Mouse (Mus musculus): ENCODE results near the gene Slc19a1. TPM values are rescaled to one million over a fixed set of nuclear protein-coding genes. Genes with fewer than 3 reads are reported as not detected.
A peak's percentile ranks its signal among the peaks of the same experiment; 100 is the strongest.

The Slc19a1 gene
- total RNA-seq, 4 experiments from 2014 or later: 17.4 to 28.6 (median 22.8) TPM

DNA sequence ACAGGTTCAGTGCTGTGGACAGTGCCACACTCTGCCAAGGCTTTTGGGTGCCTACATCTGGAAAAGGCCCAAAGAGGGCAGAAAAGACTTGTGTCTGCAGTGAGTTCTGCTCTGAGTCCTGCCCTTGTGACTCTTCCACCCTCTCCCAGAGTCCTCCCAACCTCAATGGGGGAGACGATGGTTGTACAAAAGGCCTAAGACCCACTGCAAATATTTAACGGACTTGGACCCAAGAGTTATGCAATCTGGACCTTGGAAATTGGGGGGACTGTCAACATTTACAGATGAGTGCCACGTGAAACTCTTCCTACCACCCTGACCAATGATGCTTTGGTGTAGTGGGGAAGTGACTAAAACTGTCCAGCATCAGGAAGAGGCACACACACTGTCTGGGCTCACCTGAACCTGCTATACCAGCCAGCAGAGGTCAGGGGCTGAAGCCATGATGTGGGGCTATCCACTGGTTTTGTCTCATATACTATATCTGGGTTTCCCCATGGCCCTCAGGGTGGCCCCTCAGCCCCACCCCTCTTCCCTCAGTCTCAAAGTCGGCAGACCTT, 59.6 kb downstream of the Slc19a1 start:
- DNase-seq (ENCODE audit: low spot score in 2 of 2): no peak

DNA sequence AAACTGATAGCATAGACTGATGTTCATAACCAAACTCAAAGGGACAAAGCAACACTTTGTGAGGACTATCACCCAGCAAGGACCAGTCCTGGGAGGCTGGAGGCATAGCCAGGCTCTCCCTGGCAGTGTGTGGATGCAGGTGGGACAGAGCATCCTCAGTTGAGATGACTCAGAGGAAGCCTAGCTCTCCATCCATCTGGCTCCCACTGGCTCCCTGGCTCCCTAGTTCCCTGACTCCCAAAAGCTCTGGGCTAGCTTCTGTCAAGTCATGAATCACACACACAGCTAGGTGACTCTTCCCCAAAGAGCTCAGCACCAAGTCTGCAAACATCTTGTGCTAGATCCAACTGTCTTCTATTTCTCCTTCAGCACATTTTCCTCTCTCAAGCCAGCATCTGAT, 61.8 kb downstream of the Slc19a1 start:
- DNase-seq (ENCODE audit: low spot score in 2 of 2): peak; percentile 39 to 46

- DNase-seq (ENCODE audit: low spot score in 2 of 2): peak in 1 of 2 experiments; percentile 50
Measured at GRCm38 (mm10) chr10:77095666-77096065, 63.6 kb downstream of the Slc19a1 start.

- no peak for DNase-seq (ENCODE audit: low spot score in 2 of 2)
Measured at GRCm38 (mm10) chr10:77097006-77097889, 65.2 kb downstream of the Slc19a1 start.

DNA sequence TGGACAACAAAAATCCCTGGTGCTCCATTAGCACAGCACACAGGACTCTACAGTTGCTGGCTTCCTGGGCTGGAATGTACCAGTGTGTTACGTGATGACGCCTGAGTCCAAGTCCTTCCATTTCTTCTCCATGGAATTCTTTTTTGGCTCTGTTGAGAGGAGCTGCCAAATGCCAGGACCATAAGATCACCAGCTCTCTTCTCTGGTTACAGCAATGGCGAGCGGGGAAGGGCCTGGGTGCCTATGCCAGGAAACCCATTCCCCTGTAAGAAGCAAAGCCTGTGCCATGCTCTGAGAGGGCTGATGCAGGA, 65.8 kb downstream of the Slc19a1 start:
- no peak for DNase-seq (ENCODE audit: low spot score in 2 of 2)

DNA sequence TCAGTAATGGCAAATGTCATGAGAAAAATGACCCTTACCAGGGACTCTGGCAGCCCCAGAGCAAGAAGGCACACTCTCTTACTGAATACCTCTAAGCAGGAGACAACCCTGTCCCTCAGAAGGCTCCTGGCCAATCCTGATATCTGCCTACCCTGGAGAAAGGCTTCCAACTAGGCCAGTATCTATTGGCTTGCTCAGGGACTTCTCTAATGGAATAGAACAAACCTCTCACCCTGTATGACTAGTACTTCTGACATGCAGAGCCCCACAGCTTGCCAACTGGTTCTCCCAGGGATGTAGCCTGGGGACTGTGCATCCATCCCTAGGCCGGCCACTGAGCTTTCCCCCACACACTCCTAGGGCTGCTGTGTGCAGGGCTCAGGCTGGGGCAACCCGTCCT, 66.6 kb downstream of the Slc19a1 start:
- DNase-seq (ENCODE audit: low spot score in 2 of 2): no peak

GRCm38 (mm10) chr10:77099777-77100176, 67.7 kb downstream of the Slc19a1 start:
- DNase-seq (ENCODE audit: low spot score in 2 of 2): no peak

GRCm38 (mm10) chr10:77103689-77104088, 71.6 kb downstream of the Slc19a1 start:
- DNase-seq (ENCODE audit: low spot score in 2 of 2): no peak

DNA sequence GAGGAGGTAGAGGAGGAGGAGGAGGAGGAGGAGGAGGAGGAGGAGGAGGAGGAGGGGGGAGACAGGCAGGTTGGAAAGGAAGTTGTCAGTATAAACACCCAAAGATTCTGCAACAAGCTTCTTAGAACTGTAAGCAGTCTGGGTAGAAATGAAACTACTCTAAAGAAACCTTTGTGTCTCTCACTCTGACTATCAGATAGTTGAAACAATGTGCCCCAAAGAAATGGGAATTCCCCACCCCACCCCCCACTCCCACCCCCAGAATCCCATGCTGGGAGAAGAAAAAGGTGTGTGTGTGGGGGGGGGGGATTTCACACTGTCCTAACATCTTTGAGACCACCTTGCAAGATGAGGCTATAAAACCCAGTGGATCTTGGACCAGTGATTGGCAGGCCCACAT, 72.3 kb downstream of the Slc19a1 start:
- no peak for DNase-seq (ENCODE audit: low spot score in 2 of 2)

DNA sequence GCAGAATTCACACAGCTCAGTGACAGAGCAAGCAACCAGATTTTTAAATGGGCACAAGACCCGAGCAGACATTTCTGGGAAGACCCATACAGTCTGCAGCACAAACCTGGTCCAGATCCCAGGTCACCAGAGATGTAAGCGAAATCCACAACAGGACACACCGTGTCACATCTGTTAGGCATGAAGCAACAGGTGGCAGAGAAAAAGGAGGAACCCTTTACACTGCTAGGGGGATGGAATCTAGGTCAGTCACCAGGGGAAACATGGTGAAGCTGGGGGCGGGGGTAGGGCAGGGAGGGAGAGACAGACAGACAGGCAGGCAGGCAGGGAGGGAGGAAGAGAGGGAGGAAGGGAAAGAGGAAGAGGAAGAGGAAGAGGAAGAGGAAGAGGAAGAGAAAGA, 76.1 kb downstream of the Slc19a1 start:
- no peak for DNase-seq (ENCODE audit: low spot score in 2 of 2)

DNA sequence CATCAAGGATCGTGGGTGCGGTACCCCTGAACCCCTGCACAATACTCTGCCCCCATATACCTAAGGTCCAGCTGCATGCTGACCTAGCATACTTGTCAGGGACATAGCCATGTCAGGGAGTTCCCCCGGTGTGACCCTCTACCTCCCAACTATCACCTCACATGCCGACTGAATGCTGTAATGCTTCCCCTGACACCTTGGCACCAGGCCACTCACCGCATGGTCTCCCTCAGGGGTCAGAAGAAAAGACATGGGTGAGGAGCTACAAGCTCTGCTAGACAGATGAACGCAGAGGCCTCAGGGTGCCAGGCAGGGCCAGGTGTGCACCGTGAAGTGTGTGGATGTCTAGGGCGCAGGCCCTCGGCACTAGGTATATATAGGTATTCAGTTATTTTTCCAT, 78.0 kb downstream of the Slc19a1 start:
- no peak for DNase-seq (ENCODE audit: low spot score in 2 of 2)

Other genes starting within 250 kb of the Slc19a1 start
- 10 to 100 TPM; 58.1 to 68.9 (median 61.3) TPM for gene Pcbp3, start 70.4 kb upstream of the Slc19a1 start, total RNA-seq (2022)
- gene Col18a1, start 134.3 kb downstream of the Slc19a1 start, total RNA-seq (2022): 1 to 10 TPM; 3.9 to 4.5 (median 4.3) TPM
- 10 to 100 TPM; 30.8 to 38.4 (median 32.9) TPM for gene Pofut2, start 227.0 kb downstream of the Slc19a1 start, total RNA-seq (2022)

Measured in layer of hippocampus, adult 8-10 months (tissue).